Mouse (Mus musculus) MEL (cell line): ENCODE results near the gene Krtap3-1. TPM values are rescaled to one million over a fixed set of nuclear protein-coding genes. Genes with fewer than 3 reads are reported as not detected.

Source experiments
- DNase-seq: peaks from one replicate; pipeline ENCODE4 v3.0.0; 2011; ENCODE audit warnings: low read depth, low spot score
- H3K27ac ChIP-seq: 2 replicates; pipeline ENCODE4 v1.5.1; 2012; ENCODE audit warnings: low read depth, mild to moderate bottlenecking, control low read depth, low read length, moderate library complexity; ENCODE audit not compliant: control insufficient read depth
- H3K27me3 ChIP-seq, 2 experiments: fragments of 150-350 bp in 1 of 2; sonication (generic) in 1 of 2; 2 replicates each; pipeline ENCODE4 v1.6.1; 2012; ENCODE audit warnings: low read length in 2 of 2, mild to moderate bottlenecking in 2 of 2, improper control_type of control experiment in 1 of 2, moderate library complexity in 1 of 2; ENCODE audit not compliant: insufficient read depth in 2 of 2, control insufficient read depth in 1 of 2
- H3K36me3 ChIP-seq, 2 experiments: 2 replicates each; pipeline ENCODE4 v1.6.1; 2012 to 2014; ENCODE audit warnings: low read length in 2 of 2, improper control_type of control experiment in 1 of 2, inconsistent platforms in 1 of 2, mild to moderate bottlenecking in 1 of 2; ENCODE audit not compliant: insufficient read depth in 2 of 2, control insufficient read depth in 1 of 2
- H3K4me1 ChIP-seq, 2 experiments: fragments of 150-350 bp in 1 of 2; sonication (generic) in 1 of 2; 2 replicates each; pipeline ENCODE4 v1.6.1; 2012; ENCODE audit warnings: low read length in 2 of 2, improper control_type of control experiment in 1 of 2, mild to moderate bottlenecking in 1 of 2; ENCODE audit not compliant: insufficient read depth in 2 of 2, control insufficient read depth in 1 of 2
- H3K4me3 ChIP-seq, 2 experiments: fragments of 150-350 bp in 1 of 2; sonication (generic) in 1 of 2; 2 replicates each; pipeline ENCODE4 v1.5.1; 2012; ENCODE audit warnings: low read depth in 2 of 2, low read length in 2 of 2, mild to moderate bottlenecking in 2 of 2, moderate library complexity in 2 of 2, control low read depth in 1 of 2, improper control_type of control experiment in 1 of 2; ENCODE audit not compliant: control insufficient read depth in 1 of 2, insufficient read depth in 1 of 2
- H3K79me2 ChIP-seq: 2 replicates; pipeline ENCODE4 v1.6.1; 2012; ENCODE audit warnings: mild to moderate bottlenecking, low read length, moderate library complexity; ENCODE audit not compliant: control insufficient read depth, poor library complexity, insufficient read depth
- H3K9ac ChIP-seq: 2 replicates; pipeline ENCODE4 v1.6.1; 2012; ENCODE audit warnings: low read depth, mild to moderate bottlenecking, control low read depth, low read length, moderate library complexity; ENCODE audit not compliant: control insufficient read depth, poor library complexity, severe bottlenecking
- H3K9me3 ChIP-seq: fragments of 150-350 bp; sonication (generic); replicated peaks from 2 replicates; pipeline ENCODE4 v1.6.1; 2012; ENCODE audit warnings: mild to moderate bottlenecking, low read length, improper control_type of control experiment, moderate library complexity; ENCODE audit not compliant: insufficient read depth
- CTCF ChIP-seq, 3 experiments: IDR thresholded peaks in 2 of 3; conservative IDR thresholded peaks in 1 of 3; 2 replicates each; pipeline ENCODE4 v1.5.1; 2011 to 2012; ENCODE audit warnings: low read length in 3 of 3, low read depth in 2 of 3, mild to moderate bottlenecking in 2 of 3, improper control_type of control experiment in 1 of 3, inconsistent platforms in 1 of 3, mixed read lengths in 1 of 3, moderate library complexity in 1 of 3; ENCODE audit not compliant: control insufficient read depth in 1 of 3, insufficient read depth in 1 of 3, poor library complexity in 1 of 3, severe bottlenecking in 1 of 3
- JUND ChIP-seq: IDR thresholded peaks from 2 replicates; pipeline ENCODE4 v1.6.1; 2011; ENCODE audit warnings: low read depth, mild to moderate bottlenecking, improper control_type of control experiment, low read length
- KAT2A ChIP-seq: conservative IDR thresholded peaks from 2 replicates; pipeline ENCODE4 v1.6.1; 2012; ENCODE audit warnings: low read depth, low read length, improper control_type of control experiment, inconsistent platforms
- MAFK ChIP-seq: IDR thresholded peaks from 2 replicates; pipeline ENCODE4 v1.6.1; 2011; ENCODE audit warnings: low read depth, mild to moderate bottlenecking, low read length, improper control_type of control experiment, borderline replicate concordance
- MXI1 ChIP-seq: IDR thresholded peaks from 2 replicates; pipeline ENCODE4 v1.6.1; 2011; ENCODE audit warnings: mild to moderate bottlenecking, low read depth, low read length, improper control_type of control experiment
- MYC ChIP-seq: IDR thresholded peaks from 2 replicates; pipeline ENCODE4 v1.6.1; 2011; ENCODE audit warnings: low read depth, mild to moderate bottlenecking, low read length, improper control_type of control experiment, moderate library complexity
- NELFE ChIP-seq: IDR thresholded peaks from 2 replicates; pipeline ENCODE4 v1.6.1; 2011; ENCODE audit warnings: low read depth, low read length, improper control_type of control experiment
- POLR2A ChIP-seq, 2 experiments: IDR thresholded peaks; 2 replicates each; pipeline ENCODE4 v1.6.1; 2011 to 2012; ENCODE audit warnings: low read length in 2 of 2, mild to moderate bottlenecking in 2 of 2, control low read depth in 1 of 2, improper control_type of control experiment in 1 of 2, low read depth in 1 of 2, moderate library complexity in 1 of 2; ENCODE audit not compliant: control insufficient read depth in 1 of 2, insufficient read depth in 1 of 2, poor library complexity in 1 of 2
- RAD21 ChIP-seq: IDR thresholded peaks from 2 replicates; pipeline ENCODE4 v1.6.1; 2011; ENCODE audit warnings: mild to moderate bottlenecking, low read depth, low read length, improper control_type of control experiment
- SMC3 ChIP-seq: IDR thresholded peaks from 2 replicates; pipeline ENCODE4 v1.6.1; 2011; ENCODE audit warnings: low read depth, low read length, improper control_type of control experiment
- TAL1 ChIP-seq: IDR thresholded peaks from 2 replicates; pipeline ENCODE4 v1.6.1; 2012; ENCODE audit warnings: mild to moderate bottlenecking, inconsistent platforms, low read length, moderate library complexity, mixed read lengths
- TCF12 ChIP-seq: IDR thresholded peaks from 2 replicates; pipeline ENCODE4 v1.6.1; 2014; ENCODE audit warnings: low read depth, mild to moderate bottlenecking, inconsistent platforms, low read length, improper control_type of control experiment, moderate library complexity
- USF1 ChIP-seq: IDR thresholded peaks from 2 replicates; pipeline ENCODE4 v1.6.1; 2014; ENCODE audit warnings: low read depth, mild to moderate bottlenecking, inconsistent platforms, low read length, improper control_type of control experiment, moderate library complexity
- ZC3H11A ChIP-seq: IDR thresholded peaks from 2 replicates; pipeline ENCODE4 v1.6.1; 2012; ENCODE audit warnings: low read depth, mild to moderate bottlenecking, inconsistent platforms, low read length, improper control_type of control experiment
- polyA plus RNA-seq, 2 experiments: library from polyadenylated mRNA; stranded (reverse) in 1 of 2; unstranded in 1 of 2; fragments of >175 nt in 1 of 2; fragments of >200 nt in 1 of 2; gene quantifications; 2 replicates each; pipeline versions ENCODE4 v1.2.1 to v1.2.4; 2012; ENCODE audit warnings: low replicate concordance in 2 of 2, low read depth in 1 of 2; ENCODE audit not compliant: insufficient read length in 2 of 2, insufficient read depth in 1 of 2, missing spikeins in 1 of 2
- total RNA-seq: library from RNA; depleted of rRNA; stranded (reverse); fragments of 300-350 nt; gene quantifications from 2 replicates; pipeline ENCODE4 v1.2.3, GENCODE M21; 2012

Gene Krtap3-1
- total and polyA plus RNA-seq, 3 experiments: not detected

DNA sequence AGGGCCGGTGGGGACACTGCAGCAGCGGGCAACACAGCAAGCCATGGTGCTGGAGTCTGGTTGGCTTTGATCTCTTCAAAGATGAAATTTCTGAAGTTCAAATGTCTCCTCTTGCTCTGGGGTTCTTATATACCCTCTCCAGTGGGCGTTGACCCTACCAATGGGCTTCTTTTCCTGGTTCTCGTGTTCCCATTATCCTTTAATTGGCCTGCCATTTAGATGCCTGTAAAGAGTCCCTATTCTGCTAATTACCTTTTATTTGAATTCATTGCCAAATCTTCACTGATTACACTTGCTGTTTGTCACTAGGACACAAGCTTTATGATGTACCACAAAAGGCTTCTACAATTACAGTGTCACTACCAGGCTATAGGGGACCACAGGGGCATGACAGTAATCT is 15.7 kb downstream of the Krtap3-1 start, which contains the start of gene Krtap3-3:
Gene Krtap3-3 (minus strand): TSS at position 101 of the 400 bp plus-strand sequence.
- TF ChIP-seq CTCF (IDR thresholded peaks at IDR 0.05 in 2 of 3, conservative IDR thresholded peaks at IDR 0.05 in 1 of 3; ENCODE audit: control insufficient read depth in 1 of 3, insufficient read depth in 1 of 3, low read depth in 2 of 3, low read length in 3 of 3, poor library complexity in 1 of 3, severe bottlenecking in 1 of 3) (no peak), USF1 (no peak), JUND (no peak), MAFK (no peak), POLR2A (IDR thresholded peaks at IDR 0.05; ENCODE audit: control insufficient read depth in 1 of 2, insufficient read depth in 1 of 2, low read depth in 1 of 2, low read length in 2 of 2, poor library complexity in 1 of 2) (no peak), ZC3H11A (no peak), TCF12 (no peak)
- TF ChIP-seq, all 39 proteins: peak for 0
- no peak for DNase-seq
- H3K4me1 ChIP-seq: no peaks in the 10 kb centered on the region
- H3K4me3 ChIP-seq: no peak within 1 kb of the TSS
- no peaks in the 10 kb centered on the region for H3K36me3 ChIP-seq
- no peak within 1 kb of the TSS for H3K27ac ChIP-seq
- no peaks in the 10 kb centered on the region for H3K9me3 ChIP-seq
- no peaks in the 10 kb centered on the region for H3K27me3 ChIP-seq
- H3K9ac ChIP-seq: no peak within 1 kb of the TSS
- no peaks in the 10 kb centered on the region for H3K79me2 ChIP-seq

- H3K27me3 ChIP-seq: no peaks in the 10 kb centered on the region
- no peak overlapping the region for H3K4me3 ChIP-seq
- H3K9me3 ChIP-seq: no peaks in the 10 kb centered on the region
- TF ChIP-seq CTCF (IDR thresholded peaks at IDR 0.05 in 2 of 3, conservative IDR thresholded peaks at IDR 0.05 in 1 of 3; ENCODE audit: control insufficient read depth in 1 of 3, insufficient read depth in 1 of 3, low read depth in 2 of 3, low read length in 3 of 3, poor library complexity in 1 of 3, severe bottlenecking in 1 of 3) (peak in 1 of 3 experiments; percentile 2; a peak in 1 of 6 replicates), RAD21 (peak; percentile 4), SMC3 (no peak), KAT2A (no peak)
- TF ChIP-seq, all 39 proteins: peak for 2
- peak; percentile 4 for DNase-seq
- Histone ChIP-seq H3K9ac (no peak overlapping the region), H3K36me3 (no peaks in the 10 kb centered on the region), H3K27ac (no peak overlapping the region), H3K4me1 (no peaks in the 10 kb centered on the region), H3K79me2 (no peaks in the 10 kb centered on the region)
These were observed 18.5 kb downstream of the Krtap3-1 start for GRCm38 (mm10) chr11:99547892-99548291.

- H3K4me1 ChIP-seq: no peaks in the 10 kb centered on the region
- H3K4me3 ChIP-seq: no peak overlapping the region
- H3K9me3 ChIP-seq: no peaks in the 10 kb centered on the region
- H3K9ac ChIP-seq: no peak overlapping the region
- no peaks in the 10 kb centered on the region for H3K79me2 ChIP-seq
- no peaks in the 10 kb centered on the region for H3K27me3 ChIP-seq
- no peak overlapping the region for H3K27ac ChIP-seq
- TF ChIP-seq TAL1 (no peak), MYC (no peak), NELFE (no peak), USF1 (no peak), MXI1 (no peak)
- TF ChIP-seq, all 39 proteins: peak for 0
- no peaks in the 10 kb centered on the region for H3K36me3 ChIP-seq
- no peak for DNase-seq
These were observed 26.7 kb downstream of the Krtap3-1 start for GRCm38 (mm10) chr11:99539721-99540120.
